Mouse (Mus musculus): ENCODE data around the gene Srgn.
"Not testable (repeated sequence)": the region's sequence is repeated elsewhere in the genome, so short reads cannot be mapped to it uniquely, and the experiment has no call there.

Srgn gene

GRCm38 (mm10) chr10:62522346-62522950 lies 4.8 kb downstream of the Srgn start:
- no peak for DNase-seq (ENCODE audit: extremely low spot score, low read depth, low spot score)

GRCm38 (mm10) chr10:62521763-62522162 lies 5.5 kb downstream of the Srgn start:
- no peak for DNase-seq (ENCODE audit: extremely low spot score, low read depth, low spot score)

- DNase-seq (ENCODE audit: extremely low spot score, low read depth, low spot score): no peak
Measured at GRCm38 (mm10) chr10:62520911-62521310, 6.3 kb downstream of the Srgn start.

GRCm38 (mm10) chr10:62517511-62517910 lies 9.7 kb downstream of the Srgn start:
- DNase-seq (ENCODE audit: extremely low spot score, low read depth, low spot score): no peak

- no peak for DNase-seq (ENCODE audit: extremely low spot score, low read depth, low spot score)
Measured at GRCm38 (mm10) chr10:62512855-62513254, 14.4 kb downstream of the Srgn start.

- DNase-seq (ENCODE audit: extremely low spot score, low read depth, low spot score): no peak
Measured at GRCm38 (mm10) chr10:62511528-62511927, 15.7 kb downstream of the Srgn start.

- no peak for DNase-seq (ENCODE audit: extremely low spot score, low read depth, low spot score)
Measured at GRCm38 (mm10) chr10:62509032-62509656, 18.1 kb downstream of the Srgn start.

- no peak for DNase-seq (ENCODE audit: extremely low spot score, low read depth, low spot score)
Measured at GRCm38 (mm10) chr10:62508459-62508858, 18.8 kb downstream of the Srgn start.

- no peak for DNase-seq (ENCODE audit: extremely low spot score, low read depth, low spot score)
Measured at GRCm38 (mm10) chr10:62507591-62508308, 19.5 kb downstream of the Srgn start.

GRCm38 (mm10) chr10:62507071-62507470 lies 20.2 kb downstream of the Srgn start:
- no peak for DNase-seq (ENCODE audit: extremely low spot score, low read depth, low spot score)

- DNase-seq (ENCODE audit: extremely low spot score, low read depth, low spot score): no peak
Measured at GRCm38 (mm10) chr10:62506019-62506556, 21.2 kb downstream of the Srgn start.

GRCm38 (mm10) chr10:62505224-62505983 lies 21.8 kb downstream of the Srgn start:
- DNase-seq (ENCODE audit: extremely low spot score, low read depth, low spot score): no peak

GRCm38 (mm10) chr10:62503836-62504628 lies 23.2 kb downstream of the Srgn start:
- DNase-seq (ENCODE audit: extremely low spot score, low read depth, low spot score): no peak

- no peak for DNase-seq (ENCODE audit: extremely low spot score, low read depth, low spot score)
Measured at GRCm38 (mm10) chr10:62503353-62503752, 23.9 kb downstream of the Srgn start.

GRCm38 (mm10) chr10:62501951-62502350 lies 25.3 kb downstream of the Srgn start:
- no peak for DNase-seq (ENCODE audit: extremely low spot score, low read depth, low spot score)

- no peak for DNase-seq (ENCODE audit: extremely low spot score, low read depth, low spot score)
Measured at GRCm38 (mm10) chr10:62500916-62501615, 26.2 kb downstream of the Srgn start.

GRCm38 (mm10) chr10:62500088-62500915 lies 26.9 kb downstream of the Srgn start:
- peak; percentile 57 for DNase-seq (ENCODE audit: extremely low spot score, low read depth, low spot score)

- DNase-seq (ENCODE audit: extremely low spot score, low read depth, low spot score): not testable (repeated sequence)
Measured at GRCm38 (mm10) chr10:62491681-62492080, 35.6 kb downstream of the Srgn start.

- no peak for DNase-seq (ENCODE audit: extremely low spot score, low read depth, low spot score)
Measured at GRCm38 (mm10) chr10:62488266-62488665, 39.0 kb downstream of the Srgn start.
